Mouse (Mus musculus) gastrocnemius, adult 8-10 months (tissue): Measurements from ENCODE around the gene Syn2. TPM values are rescaled to one million over a fixed set of nuclear protein-coding genes. Genes with fewer than 3 reads are reported as not detected.

Experiments
- DNase-seq, 2 experiments: peaks; one replicate each; pipeline ENCODE4 v3.0.0; 2022; ENCODE audit warnings: low spot score in 2 of 2
- total RNA-seq, 4 experiments: library from RNA; stranded (reverse); gene quantifications; 2 replicates each; pipeline ENCODE4 v1.2.4; 2022

Syn2 gene
- total RNA-seq: under 1 TPM; 0.13 to 0.70 (median 0.58) TPM

GRCm38 (mm10) chr6:115134501-115135331 lies at the start of gene Syn2:
Gene Syn2, plus strand, starts transcription at chr6:115134902.
- peak; percentile 31 to 38 for DNase-seq

DNA sequence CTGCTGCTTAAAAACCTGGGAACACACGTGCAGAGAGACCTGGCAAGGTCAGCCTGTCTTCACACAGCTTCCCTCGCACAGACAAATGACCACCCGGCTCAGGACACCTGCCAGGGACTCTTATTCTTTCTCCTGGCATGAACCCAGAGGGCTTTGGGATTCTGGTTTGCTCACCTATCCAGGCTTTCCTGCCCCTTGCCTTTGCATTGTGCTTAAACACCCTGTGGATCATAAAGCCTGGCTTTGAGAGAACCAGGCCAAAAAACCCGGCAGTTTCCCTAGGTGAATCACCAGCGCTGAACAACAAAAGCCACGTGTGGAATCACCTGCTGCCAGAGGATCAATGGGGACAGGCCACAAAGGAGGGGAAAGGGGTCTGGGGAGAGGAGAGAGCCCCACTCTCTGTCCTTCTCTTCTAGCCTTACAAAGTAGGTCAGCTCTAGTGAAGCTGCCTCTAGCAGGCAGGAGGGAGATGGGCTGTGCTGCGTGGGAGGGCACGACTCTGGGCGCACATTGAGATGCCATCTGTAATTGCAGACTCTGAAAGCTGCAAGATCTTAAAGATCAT lies 49.3 kb upstream of the Syn2 start:
- no peak for DNase-seq

DNA sequence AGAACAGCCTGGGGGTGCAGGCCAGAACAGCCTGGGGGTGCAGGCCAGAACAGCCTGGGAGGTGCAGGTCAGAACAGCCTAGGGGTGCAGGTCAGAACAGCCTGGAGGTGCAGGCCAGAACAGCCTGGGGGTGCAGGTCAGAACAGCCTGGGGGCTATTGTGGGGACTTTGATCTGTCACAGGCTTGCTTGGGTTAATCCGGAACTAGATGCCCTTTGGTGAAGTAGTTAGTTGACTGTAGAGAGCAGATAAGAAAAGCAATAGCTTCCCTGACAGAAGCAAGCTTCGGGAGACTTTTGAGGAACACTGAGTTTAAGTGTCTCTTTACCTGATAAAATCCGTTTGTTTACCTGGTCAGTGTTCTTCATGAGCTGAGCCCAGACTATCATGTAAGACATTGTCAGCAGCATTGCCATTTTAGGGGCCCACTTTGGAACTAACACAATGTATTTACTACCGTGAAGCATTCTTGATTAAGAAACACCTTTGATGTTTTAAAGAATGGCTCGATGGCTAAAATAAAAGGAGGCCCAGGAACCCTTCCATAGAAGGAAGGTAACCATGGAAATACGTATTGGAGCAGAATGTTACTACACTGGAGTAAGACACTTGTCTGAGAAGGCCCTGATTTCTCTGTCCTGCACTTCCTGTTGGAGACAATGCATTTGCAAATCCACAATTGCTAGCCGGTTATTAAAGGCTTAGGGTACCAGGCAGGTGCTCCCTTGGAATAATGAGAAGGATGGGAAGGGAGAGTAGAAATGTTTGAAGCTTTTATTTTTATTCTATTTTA lies 46.2 kb upstream of the Syn2 start:
- DNase-seq: no peak

GRCm38 (mm10) chr6:115091737-115092136 lies 43.0 kb upstream of the Syn2 start:
- DNase-seq: no peak

GRCm38 (mm10) chr6:115102542-115102941 lies 32.2 kb upstream of the Syn2 start:
- DNase-seq: no peak

GRCm38 (mm10) chr6:115111426-115111825 lies 23.3 kb upstream of the Syn2 start:
- no peak for DNase-seq

DNA sequence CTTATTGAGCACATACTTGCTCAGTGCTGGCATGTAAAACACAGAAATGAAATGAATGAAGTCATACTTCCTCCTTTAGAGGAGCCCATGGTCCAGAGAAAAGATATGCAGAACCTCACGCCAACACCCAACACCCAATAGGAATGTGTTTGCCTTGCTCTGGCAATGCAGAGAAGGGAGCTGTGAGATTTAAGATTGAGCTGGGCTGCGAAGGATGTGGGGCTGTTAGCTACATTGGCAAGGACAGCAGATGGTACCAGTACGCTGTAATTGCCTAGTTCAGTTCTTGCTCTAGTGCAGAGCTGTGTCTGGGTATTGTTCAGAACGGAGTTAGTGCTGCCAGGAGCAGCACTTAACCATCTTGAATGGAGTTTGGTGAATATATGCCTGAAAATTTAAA lies 12.5 kb upstream of the Syn2 start:
- DNase-seq: no peak

GRCm38 (mm10) chr6:115123262-115124201 lies 11.2 kb upstream of the Syn2 start:
- DNase-seq: no peak

GRCm38 (mm10) chr6:115124675-115125357 lies 9.9 kb upstream of the Syn2 start:
- peak in 1 of 2 experiments; percentile 9 for DNase-seq

- no peak for DNase-seq
Observed at GRCm38 (mm10) chr6:115125358-115125720, 9.4 kb upstream of the Syn2 start.

DNA sequence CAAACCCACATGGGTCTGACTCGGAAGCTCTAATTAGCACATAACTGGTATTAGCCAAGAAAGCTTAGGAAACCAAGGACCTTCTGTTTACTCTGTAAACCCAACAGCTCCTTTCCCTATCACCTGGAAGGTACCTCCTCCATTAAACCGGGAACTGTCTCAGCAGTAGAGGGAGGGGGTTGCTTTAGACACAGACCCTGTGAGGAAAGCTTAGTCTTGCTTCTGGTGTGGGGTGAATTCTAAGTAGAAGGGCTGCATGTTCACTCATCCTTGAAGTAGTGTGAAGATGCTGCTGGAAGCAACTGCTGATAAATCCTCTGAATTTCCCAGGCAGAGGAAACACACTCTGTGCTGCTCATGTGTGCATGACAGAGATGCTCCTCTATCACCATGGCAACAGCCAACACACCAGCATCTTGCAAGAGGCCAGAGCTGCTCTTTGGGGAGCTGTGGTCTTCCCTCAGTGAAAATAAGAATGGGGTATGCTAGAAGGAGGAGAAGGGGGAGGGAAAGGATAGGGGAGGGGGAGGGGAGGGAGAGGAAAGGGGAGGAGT lies 8.4 kb upstream of the Syn2 start:
- no peak for DNase-seq

DNA sequence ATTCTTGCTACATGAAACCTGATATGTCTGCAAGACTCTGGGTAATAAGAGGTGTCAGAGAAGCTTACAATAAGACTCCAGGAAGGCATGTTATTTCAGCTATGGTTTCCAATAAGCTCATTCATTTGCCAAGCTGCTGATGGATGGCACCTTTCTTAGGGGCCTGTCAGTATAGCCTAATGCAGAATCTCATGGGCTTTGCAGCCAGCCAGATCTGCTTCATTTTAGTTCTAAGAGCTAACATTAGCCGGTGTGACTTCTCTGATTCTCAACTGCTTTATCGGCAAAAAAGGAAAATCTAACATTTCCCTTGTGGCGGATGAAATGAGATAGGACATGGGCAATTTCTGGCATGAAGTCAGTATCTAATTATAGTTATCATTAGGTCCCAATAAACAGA lies 7.9 kb upstream of the Syn2 start:
- DNase-seq: no peak

DNA sequence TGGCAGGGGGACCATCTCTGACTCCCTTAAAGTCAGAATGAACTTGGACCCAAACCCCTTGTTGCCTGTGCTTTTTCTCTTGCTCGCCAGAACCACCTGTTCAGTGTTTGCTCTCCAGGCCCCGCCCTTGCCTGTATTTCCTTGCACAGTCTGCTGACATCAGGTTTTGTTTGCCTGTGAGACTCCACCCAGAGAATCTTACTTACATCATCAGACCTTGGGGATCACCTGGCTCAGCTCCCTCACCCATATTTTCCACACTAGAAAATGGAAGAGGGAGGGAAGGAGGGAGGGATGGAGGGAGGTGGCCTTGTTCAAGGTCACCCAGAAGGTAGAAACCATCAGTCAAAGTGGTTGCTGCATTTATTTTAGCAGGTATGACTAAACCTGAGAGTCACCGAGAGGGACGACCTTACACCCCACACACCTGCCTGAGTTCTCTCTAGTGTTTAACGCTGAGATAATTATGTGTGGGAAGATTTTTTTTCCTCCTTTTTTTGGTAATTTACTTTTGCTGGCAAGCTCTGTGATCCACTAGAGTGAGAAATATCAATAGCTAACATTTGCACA lies 7.4 kb upstream of the Syn2 start:
- no peak for DNase-seq

- no peak for DNase-seq
Observed at GRCm38 (mm10) chr6:115135332-115135649, 589 bp downstream of the Syn2 start.

GRCm38 (mm10) chr6:115136156-115136555 lies 1.5 kb downstream of the Syn2 start:
- DNase-seq: no peak

DNA sequence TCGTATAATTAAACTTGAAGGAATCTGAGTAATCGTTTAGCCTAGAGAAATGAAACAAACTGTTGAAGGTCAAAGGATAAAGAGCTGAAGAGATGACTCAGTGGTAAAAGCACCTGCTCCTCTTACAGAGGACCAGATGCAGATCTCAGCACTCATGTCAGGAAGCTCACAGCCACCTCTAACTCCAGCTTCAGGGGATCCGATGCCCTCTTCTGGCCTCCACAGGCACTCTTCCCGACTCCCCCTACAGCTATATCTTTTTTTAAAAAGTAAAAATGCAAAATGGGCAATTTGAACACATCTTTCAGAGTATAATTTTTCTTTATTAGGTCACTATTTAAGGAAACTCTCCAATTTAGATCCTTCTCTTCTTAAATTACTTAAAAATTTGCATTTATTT lies 6.7 kb downstream of the Syn2 start:
- DNase-seq: no peak

GRCm38 (mm10) chr6:115161175-115161574 lies 26.5 kb downstream of the Syn2 start:
- no peak for DNase-seq

DNA sequence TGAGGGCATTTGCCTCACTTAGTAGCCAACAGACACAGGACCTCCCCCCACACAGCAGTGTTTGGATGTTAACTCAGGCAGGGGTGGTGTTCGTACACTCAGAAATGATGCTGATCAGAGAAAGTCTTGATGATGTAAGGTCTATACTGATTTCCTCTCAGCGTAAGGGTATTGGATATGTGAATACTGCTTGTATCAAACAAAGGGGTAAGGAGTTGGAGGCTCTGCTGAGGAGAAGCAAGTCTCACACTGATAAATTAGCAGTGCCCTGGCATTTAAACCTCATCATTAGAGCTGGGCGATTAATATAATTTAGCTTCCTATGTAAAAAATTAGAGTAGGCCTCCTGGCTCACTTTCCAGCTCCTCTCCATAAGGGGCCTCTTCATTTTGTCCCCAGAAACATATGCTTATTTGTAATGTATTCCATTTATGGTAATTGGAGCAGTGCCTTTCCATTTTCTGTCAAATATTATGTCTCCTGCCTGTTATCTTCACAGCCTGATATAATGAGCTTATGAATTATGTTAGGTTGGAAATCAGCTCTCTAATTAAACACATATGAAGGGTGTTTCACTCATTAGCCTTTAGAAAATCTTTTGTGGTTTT lies 31.3 kb downstream of the Syn2 start:
- DNase-seq: no peak

DNA sequence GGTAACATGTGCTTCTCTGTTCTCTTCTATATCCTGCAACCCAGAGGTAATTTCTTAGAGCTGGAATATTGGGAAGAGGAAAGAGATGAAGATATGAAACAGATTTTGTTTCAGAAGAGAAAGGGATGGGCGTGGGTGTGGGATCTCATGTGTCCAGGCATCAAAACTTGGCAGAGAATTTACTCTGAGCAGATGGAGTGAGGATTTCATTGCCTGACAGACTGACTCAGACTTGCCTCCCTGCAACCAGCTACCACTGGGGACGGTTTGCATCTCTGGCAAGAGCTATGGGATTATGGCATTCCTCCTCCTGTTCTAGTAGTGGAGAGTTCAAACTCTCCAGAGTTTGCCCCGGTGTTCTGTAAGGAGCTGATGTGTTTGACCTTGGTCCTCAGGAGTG lies 34.2 kb downstream of the Syn2 start:
- peak in 1 of 2 experiments; percentile 3 for DNase-seq

- no peak for DNase-seq
Observed at GRCm38 (mm10) chr6:115169518-115169917, 34.8 kb downstream of the Syn2 start.
